Mouse (Mus musculus): ENCODE results near the gene Plod3.
"Not testable (repeated sequence)": the region's sequence is repeated elsewhere in the genome, so short reads cannot be mapped to it uniquely, and the experiment has no call there.

The Plod3 gene

GRCm38 (mm10) chr5:136986695-136987137 lies at the start of gene Plod3:
Gene Plod3, plus strand, starts transcription at chr5:136987019.
- peak; percentile 98 for DNase-seq

DNA sequence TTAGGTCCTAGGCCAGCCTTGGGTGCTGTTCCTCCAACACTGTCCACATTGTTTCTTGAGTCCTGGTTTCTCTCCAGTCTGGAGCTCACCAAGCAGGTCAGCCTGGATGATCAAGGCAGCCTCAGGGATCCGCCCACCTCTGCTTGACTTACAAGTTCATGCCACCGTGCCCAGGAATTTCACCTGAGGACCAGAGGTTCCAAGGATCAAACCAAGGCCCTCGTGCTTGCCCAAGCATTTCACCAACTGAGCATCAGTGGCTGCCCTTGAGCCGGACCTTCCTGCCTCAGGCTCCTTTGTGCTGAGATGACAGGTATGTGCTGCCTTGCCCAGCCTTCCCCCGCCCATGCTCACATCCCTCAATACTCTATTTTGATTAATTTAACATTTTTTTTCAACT lies 49.2 kb upstream of the Plod3 start:
- DNase-seq: no peak

DNA sequence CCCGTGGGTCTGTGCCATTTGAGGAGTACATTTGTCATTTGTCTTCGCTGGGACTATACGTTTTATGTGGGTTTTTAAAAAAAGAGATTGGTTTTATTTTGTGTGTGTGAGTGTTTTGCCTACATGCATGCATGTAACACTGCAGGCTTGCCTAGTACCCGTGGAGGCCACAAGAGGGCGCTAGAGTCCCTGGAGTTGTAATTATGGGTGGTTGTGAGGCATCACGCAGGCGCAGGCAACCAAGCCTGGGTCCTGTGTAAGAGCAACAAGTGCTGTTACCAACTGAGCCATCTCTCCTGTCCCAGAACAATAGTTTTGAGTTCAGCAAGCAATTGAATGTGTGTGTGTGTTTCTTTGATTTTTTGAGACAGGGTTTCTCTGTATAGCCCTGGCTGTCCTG lies 47.5 kb upstream of the Plod3 start:
- no peak for DNase-seq

GRCm38 (mm10) chr5:136940029-136940428 lies 46.8 kb upstream of the Plod3 start:
- DNase-seq: not testable (repeated sequence)

- DNase-seq: no peak
Observed at GRCm38 (mm10) chr5:136940845-136941560, 45.8 kb upstream of the Plod3 start.

- no peak for DNase-seq
Observed at GRCm38 (mm10) chr5:136942781-136943180, 44.0 kb upstream of the Plod3 start.

DNA sequence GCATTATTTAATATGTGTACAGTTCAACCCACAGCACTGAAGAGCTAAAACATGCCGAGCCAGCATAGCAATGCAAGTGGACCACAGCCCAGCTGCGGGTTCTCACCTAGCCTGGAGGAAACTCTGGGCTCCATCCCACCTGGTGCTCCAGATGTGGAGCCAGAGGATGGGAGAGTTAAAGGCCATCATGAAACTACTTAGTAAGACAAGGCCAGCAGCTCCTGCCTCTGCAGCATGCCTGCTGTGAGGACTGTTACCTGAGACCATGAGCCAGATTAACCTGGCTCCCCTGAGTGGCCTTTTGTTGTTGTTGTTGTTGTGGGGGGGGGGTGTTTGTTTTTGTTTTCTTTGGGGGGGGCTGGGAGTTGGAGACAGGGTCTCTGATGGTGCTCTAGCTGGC lies 43.4 kb upstream of the Plod3 start:
- no peak for DNase-seq

DNA sequence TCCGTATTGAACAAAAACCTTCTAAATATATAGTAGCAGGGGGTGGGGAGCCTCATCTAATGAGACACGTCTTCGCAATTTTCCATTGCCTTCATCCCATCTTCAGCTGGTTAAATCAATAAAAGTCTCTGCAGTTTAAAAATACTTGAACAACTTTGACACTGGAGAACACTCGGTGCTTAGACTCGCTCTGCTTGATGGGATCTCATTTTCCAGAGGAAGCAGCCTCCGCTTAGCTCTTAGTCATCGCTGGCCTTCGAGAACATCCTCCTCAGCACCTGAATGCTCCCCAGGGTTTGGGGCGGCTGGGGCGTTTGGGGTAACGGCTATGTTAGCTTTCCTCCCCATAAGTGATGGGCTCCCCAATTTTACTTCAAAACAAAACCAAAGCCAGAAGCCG lies 41.7 kb upstream of the Plod3 start:
- no peak for DNase-seq

GRCm38 (mm10) chr5:136947874-136948273 lies 38.9 kb upstream of the Plod3 start:
- DNase-seq: no peak

- not testable (repeated sequence) for DNase-seq
Observed at GRCm38 (mm10) chr5:136949551-136950336, 37.1 kb upstream of the Plod3 start.

GRCm38 (mm10) chr5:136950521-136950920 lies 36.3 kb upstream of the Plod3 start:
- DNase-seq: no peak

DNA sequence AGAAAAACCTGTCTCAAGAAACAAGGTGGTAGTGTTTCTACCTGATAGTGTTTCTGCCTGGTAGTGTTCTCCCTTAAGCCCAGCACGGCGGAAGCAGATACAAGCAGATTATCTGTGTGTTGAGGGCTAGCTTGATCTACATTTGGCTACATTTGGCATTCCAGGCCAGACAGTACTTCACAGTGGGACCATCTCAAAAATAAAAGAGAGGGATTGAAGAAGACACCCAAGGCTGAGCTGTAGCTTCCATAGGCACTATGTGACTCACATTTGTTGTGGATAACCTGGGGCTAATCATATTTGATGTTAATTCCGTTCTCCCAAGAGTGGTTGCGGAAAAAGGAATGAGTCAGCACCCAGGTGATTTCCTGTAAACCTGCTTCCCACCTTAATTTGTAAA lies 34.7 kb upstream of the Plod3 start:
- no peak for DNase-seq

- DNase-seq: peak; percentile 97
Observed at GRCm38 (mm10) chr5:136953015-136953414, 33.8 kb upstream of the Plod3 start, which contains the start of gene Fis1. Gene Fis1, plus strand, starts transcription at chr5:136953275.

DNA sequence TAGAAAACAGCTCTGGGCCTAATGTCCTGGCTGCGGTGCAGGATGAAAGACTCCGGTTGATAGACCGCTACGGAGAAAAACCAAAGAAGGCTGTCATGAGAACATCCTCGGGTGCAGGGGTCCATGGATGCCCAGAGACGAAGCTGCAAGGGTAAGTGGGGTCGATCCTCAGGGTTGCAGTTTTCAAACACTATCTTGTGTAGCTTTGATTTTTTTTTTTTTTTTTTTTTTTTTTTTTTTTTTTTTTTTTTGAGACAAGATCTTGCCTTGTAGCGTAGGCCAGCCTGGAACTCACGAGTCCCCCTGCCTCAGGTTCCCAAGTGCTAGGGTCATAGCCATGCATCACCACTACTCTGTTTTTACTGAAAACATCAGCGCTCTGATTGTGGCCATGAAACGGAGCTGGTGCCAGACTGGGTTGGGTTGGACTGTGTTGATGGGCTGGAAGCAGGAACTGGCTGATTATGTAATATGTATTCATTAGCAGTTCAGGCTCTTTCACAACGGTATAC lies 33.3 kb upstream of the Plod3 start:
- DNase-seq: peak; percentile 54

GRCm38 (mm10) chr5:136955622-136956021 lies 31.2 kb upstream of the Plod3 start:
- DNase-seq: no peak

DNA sequence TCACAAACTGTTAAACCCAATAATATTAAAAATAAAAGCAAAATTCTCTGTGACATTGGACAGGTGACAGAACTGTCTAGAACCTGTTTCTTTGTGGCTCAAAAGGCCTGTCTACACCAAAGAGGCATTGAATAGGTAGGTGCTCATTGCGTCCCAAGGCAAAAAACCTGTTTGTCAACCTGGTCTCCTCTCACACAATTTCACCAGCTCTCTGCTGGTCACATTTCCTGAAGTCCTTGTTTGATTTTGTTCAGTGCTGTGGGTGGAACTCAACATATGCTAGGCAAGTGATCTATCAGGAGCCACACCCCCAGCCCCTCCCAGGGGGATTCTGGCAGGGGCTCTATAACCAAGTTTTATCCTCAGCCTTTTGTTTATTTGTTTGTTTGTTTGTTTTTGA lies 29.6 kb upstream of the Plod3 start:
- no peak for DNase-seq

- DNase-seq: no peak
Observed at GRCm38 (mm10) chr5:136958991-136959605, 27.7 kb upstream of the Plod3 start.

DNA sequence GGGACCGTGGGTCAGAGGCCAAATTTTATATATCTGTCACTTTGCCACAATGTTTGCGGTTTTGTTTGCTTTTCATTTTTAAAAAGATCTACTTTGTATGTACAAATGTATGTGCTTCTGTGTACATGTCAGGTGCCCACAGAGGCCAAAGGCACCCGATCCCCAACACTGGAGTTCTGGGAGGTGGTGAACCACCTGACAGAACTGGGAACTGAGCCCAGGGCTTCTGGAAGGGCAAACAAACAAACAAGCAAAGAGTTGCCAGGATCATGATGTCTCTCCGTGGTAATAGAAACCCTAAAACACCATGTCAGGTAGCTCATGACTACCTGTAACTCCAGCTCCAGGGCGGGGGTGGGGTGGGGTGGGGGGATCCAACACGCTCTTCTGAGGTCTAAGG lies 26.8 kb upstream of the Plod3 start:
- no peak for DNase-seq

GRCm38 (mm10) chr5:136961334-136961982 lies 25.4 kb upstream of the Plod3 start:
- DNase-seq: no peak

GRCm38 (mm10) chr5:136961983-136962461 lies 24.8 kb upstream of the Plod3 start:
- DNase-seq: peak; percentile 87

DNA sequence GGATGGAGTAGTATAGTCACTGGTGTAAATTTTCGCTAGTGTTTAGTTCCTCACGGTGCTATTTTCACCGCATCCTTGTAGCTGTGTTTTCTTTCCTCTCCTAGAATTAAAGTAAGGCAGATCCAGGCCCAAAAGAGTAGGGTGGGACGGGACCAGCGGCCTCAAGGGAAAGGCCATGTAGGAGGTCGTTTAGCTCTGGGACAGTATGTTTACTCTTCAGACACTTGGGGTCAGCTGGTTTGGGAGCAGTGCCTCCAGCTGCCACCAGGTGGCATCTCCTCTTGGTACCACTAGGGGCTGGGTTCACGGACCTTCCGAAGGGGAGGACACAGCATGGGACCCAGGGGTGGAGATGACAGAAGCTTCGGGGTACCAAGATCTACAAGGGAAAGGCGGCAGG lies 24.3 kb upstream of the Plod3 start:
- peak; percentile 89 for DNase-seq

DNA sequence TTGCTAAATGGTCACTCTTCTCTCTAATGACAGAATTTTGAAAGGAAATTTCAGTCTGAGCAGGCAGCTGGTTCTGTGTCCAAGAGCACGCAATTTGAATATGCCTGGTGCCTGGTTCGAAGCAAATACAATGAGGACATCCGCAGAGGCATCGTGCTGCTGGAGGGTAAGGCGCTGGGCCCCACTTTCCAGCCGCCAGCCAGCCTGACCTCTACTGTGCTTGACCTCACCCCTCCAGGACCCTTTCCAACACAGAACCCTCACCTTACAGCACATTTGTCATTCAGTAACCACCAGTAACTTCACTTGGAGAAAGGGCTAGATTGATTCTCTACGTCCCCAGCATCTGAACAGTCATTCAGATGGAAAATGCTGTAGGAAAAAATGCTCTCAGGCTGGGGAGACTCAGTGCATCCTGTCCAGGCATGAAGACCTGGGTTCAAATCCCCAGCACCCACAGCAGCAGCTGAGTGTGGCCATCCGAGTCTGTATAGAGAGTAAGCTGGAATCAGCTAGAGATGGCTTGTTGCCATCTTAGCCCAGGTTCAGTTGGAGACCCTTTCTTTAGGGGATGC lies 23.8 kb upstream of the Plod3 start:
- no peak for DNase-seq

All from lung, postnatal 14 days (tissue).